Mouse (Mus musculus) heart, postnatal 4 days (tissue): ENCODE data around the gene Dnajb14. TPM values are rescaled to one million over a fixed set of nuclear protein-coding genes. Genes with fewer than 3 reads are reported as not detected.
"Not testable (repeated sequence)": the region's sequence is repeated elsewhere in the genome, so short reads cannot be mapped to it uniquely, and the experiment has no call there.

Experiments used
- DNase-seq: peaks from one replicate; pipeline ENCODE4 v3.0.0; 2021
- total RNA-seq, 2 experiments: library from RNA; stranded (reverse); gene quantifications; 2 replicates each; pipeline ENCODE4 v1.2.3; 2021

Gene Dnajb14
- total RNA-seq, 2 experiments from 2014 or later: 10.6 to 11.8 TPM

DNA sequence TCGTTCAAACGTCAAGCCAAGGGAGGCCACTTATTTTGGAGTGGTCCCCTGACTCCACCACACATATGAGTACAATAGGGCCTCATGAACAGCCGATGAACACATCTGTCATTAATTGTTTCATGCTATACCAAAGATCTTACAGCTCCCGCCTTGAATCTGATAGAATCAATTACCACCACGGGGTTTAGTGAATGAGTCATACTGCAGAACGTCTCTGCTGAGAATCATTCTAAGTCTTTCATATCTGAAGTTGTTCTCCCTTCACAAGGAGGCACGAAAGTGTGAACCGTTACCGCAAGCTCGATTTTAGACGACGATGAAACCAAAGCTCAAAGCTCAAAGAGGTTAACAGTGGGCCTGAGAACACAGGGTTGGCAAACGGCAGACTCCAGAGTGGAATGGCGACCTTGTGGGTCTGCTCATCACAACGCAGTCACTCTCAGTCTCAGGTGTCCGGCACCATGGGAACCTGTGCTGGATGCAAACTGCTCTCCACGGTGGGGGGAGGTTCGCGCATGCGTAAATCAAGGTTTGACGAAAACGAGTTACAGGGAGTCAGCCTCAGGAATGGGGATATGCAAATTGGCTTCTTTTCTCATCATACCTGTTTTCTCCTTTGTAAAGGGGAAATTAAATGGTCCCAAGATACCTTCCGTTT is 86.9 kb downstream of the Dnajb14 start:
- no peak for DNase-seq

DNA sequence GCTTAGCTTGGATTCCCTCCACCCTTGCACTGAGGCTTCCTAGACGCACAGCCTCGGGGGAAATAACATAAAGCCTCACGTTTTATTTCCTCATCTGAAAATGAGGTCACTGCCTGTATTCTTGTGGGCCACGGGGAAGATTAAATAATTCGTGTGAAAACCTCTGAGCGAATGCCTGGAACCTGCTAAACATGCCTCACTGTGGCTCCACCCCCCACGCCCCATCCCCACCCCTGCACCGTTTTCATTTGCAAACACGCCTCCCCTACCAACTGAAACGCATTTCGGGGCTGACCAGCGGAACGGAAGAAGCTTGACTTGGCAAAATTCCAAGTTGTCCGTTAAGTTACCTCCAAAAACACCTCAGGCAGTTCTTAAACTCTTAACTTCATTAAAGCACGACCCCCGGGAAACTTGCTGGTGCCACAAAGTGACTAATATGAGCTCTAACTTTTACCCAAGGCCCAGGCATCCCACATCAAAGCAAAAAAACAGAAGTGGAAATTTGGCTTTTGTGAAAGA is 88.1 kb downstream of the Dnajb14 start:
- DNase-seq: no peak

DNA sequence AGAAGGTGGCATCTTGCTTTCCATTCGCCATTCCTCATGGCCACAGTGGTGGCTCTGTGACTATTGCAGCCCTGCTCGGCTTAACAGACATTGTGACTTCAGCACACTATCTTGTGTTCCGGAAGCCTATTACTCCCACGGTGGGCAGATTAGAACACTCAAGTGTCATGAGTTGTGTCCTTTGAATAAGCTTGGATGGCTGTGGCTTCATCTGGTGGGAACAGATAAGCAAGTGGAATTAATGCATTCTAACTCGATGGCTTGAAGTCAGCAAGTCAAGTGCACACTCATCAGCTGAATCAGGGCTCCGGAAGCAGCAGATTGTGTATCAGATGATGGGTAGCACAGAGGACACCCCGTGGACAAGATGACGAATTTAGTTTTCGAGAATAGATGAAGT is 90.4 kb downstream of the Dnajb14 start:
- no peak for DNase-seq

GRCm38 (mm10) chr3:137958352-137958751 is 90.9 kb downstream of the Dnajb14 start:
- DNase-seq: no peak

DNA sequence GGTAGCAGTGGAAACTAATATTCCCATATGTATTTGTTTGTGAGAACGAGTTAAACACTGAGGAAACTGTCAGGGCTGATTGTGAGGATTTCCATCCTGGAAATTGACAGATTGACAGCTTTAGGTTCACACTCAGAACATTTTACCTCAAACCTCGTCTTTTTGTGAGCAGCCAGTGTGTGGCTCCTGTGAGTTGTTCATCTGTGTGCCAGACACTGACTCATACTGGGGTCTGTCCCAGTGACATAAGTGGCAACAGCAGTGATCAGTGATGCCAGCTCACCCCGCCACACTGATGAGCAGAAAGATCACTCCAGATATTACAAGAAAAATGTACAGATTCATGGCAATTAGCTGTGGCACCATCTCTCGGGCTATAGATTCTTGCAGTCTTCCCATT is 92.0 kb downstream of the Dnajb14 start:
- DNase-seq: no peak

DNA sequence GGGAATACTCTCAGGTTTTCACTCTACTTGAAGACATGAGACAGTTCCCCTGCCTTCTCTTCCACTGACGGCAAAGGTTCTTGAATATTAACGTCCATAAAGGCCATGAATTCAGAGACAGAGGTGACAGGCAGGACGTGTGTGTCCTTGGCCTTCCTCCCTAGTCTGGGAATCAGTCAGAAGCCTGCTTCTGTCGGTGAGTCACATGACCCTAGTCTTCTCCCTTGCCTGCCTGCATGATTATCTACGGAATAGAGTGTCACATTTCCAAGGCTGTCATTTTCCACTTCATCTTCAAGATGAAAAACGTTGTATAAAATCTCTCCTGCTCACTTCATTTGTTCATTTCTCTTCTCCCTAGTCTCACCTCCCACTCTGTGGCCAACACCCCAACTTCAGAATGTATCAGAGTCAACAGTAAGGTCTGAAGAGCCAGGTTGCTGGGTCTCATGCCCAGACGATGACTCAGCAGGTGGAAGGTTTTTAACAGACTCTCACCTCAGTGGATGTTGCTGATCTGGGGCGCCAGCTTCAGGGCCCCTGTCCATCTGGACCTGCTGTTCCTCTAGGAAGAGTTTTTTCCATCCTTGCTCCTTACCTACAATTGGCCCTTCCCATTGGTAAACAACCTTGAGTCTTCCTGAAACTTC is 94.4 kb downstream of the Dnajb14 start:
- DNase-seq: no peak

DNA sequence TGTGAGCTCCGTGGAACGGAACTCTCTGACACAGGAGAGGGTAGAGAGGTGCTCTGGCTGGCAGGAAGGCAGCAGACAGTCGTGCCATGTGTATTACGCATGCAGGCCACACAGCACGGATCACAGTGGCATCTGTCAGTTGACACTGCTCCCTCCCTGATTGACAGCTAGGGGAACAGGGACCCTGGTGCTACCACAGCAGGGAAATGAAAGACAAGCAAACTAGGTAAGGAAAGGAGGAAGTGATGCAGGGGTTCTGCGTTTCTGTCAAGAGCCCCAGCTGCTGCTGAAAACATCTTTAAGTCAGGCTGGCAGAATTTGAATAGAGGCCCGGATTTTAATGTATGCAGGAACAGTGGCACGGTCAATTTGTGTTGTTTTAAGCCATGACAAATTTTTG is 96.0 kb downstream of the Dnajb14 start:
- DNase-seq: no peak

- not testable (repeated sequence) for DNase-seq
Observed at GRCm38 (mm10) chr3:137964014-137964413, 96.5 kb downstream of the Dnajb14 start.

Other genes with a start within 250 kb of the Dnajb14 start
- 1 to 10 TPM; 3.6 to 4.2 TPM for gene Ddit4l, start 246.1 kb upstream of the Dnajb14 start, total RNA-seq
- not detected for gene Gm21962, start 196.2 kb upstream of the Dnajb14 start, total RNA-seq
- gene H2afz, start 3.2 kb upstream of the Dnajb14 start, total RNA-seq: 100 to 1,000 TPM; 306 to 315 TPM
- gene Lamtor3, start 50.8 kb downstream of the Dnajb14 start, total RNA-seq: 10 to 100 TPM; 74.1 to 79.4 TPM
- 1 to 10 TPM; 7.6 to 7.8 TPM for gene Dapp1, start 113.9 kb downstream of the Dnajb14 start, total RNA-seq
- gene 1110002E22Rik, start 197.4 kb downstream of the Dnajb14 start, total RNA-seq: 10 to 100 TPM; 56.0 to 60.4 TPM
- 1 to 10 TPM in 1 of 2 experiments, under 1 TPM in 1; 0.48 to 1.0 TPM for gene Gm5105, start 199.7 kb downstream of the Dnajb14 start, total RNA-seq